Mouse (Mus musculus): ENCODE measurements around the gene Mmgt2. TPM values are rescaled to one million over a fixed set of nuclear protein-coding genes. Genes with fewer than 3 reads are reported as not detected.
"Not testable (repeated sequence)": the region's sequence is repeated elsewhere in the genome, so short reads cannot be mapped to it uniquely, and the experiment has no call there.

Mmgt2 gene
- total RNA-seq, 4 experiments from 2014 or later = 17.4 to 25.5 (median 20.8) TPM

DNA sequence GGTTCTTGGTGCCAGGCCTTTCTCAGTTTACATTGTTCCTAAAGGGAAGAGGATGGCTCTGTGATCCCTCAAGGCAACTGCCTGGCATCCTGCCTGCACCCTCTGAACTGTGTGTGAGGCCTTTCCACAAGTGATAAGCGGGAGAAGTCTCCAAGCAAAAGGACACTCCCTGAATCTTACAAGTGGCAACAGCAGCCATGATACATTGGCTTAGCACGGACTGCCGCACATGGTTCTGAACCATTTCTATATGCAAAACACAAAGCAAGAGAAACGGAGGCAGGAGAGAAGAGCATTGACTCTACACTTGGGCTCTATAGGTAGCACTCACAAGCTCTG, 3.2 kb upstream of the Mmgt2 start:
- DNase-seq (ENCODE audit: low spot score in 2 of 2) = no peak

DNA sequence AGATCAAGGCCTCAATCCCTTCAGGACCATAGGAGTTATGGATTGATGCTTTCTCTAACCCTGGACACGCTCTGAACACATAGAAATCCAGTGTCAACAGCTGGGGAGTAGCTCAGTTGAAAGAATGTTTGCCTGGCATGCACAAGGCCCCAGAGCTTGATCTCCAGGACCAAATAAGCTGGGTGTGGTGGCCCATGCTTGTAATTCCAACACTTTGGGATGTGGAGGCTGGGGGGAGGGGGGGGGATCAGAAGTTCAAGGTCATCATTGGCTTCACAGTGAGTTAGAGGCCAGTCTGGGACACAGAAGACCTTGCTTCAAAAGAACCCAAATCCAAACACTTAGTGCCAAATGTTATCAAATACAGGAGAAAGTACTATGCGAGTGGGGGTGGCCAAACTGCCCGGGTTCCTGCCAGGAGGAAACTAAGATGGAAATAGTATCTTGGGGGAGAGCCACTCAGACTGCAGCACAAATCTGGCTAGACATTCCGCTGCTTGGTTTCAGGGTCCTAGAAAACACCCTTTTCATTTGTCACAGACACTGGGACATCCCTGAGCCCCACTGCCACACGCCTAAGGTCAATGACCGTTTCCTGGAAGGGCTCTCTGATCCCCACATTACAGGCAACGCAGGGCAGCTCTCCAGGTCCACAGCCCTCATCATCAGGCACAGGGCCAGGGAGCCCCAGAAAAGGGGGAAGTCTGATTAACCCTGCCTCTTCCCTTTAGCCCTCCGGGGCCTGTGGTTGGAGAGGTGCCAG, 2.6 kb upstream of the Mmgt2 start:
- peak in 1 of 2 experiments; percentile 21 for DNase-seq (ENCODE audit: low spot score in 2 of 2)

DNA sequence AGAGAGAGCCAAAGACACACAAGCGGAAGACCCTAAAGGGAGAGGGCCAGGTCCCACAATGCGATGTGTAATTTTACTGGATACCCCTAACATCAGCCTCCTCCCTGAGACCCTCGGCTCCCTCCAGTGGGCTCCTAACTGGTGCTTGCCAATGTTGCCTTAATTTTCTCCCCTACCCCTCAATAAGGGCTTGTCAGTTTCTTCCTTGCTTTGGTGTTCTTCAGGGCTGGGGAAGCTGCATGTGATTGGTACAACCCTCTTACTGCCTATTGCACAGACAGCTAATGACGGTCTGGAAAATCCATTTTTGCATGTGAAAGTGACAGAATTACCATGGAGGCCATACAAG, 2.0 kb upstream of the Mmgt2 start:
- no peak for DNase-seq (ENCODE audit: low spot score in 2 of 2)

DNA sequence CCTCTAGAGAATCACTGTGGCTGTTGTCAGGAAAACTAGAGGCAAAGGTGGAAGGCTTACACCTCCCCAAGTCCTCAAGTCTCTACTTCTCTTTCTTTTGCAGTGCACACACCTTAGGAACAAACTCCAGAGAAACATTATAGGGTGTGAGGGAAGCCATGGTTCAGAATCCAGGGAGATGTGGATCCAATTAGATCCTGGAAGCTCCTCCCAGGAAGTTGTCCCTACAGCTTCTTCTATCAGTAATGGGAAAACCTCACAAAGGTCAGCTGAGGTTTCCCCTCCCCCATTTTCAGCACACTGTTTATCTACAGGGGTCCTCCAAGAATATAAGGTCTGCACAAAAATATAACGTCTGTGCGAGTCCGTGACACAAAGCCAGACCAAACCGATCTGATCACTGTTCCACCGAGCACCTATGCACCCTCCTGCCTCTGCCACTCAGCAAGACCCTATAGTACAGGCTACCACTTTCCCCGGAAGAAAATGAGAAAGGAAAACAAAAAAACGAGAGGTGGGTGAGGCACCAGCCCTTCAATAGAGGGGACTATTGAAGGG, 1.4 kb upstream of the Mmgt2 start:
- no peak for DNase-seq (ENCODE audit: low spot score in 2 of 2)

DNA sequence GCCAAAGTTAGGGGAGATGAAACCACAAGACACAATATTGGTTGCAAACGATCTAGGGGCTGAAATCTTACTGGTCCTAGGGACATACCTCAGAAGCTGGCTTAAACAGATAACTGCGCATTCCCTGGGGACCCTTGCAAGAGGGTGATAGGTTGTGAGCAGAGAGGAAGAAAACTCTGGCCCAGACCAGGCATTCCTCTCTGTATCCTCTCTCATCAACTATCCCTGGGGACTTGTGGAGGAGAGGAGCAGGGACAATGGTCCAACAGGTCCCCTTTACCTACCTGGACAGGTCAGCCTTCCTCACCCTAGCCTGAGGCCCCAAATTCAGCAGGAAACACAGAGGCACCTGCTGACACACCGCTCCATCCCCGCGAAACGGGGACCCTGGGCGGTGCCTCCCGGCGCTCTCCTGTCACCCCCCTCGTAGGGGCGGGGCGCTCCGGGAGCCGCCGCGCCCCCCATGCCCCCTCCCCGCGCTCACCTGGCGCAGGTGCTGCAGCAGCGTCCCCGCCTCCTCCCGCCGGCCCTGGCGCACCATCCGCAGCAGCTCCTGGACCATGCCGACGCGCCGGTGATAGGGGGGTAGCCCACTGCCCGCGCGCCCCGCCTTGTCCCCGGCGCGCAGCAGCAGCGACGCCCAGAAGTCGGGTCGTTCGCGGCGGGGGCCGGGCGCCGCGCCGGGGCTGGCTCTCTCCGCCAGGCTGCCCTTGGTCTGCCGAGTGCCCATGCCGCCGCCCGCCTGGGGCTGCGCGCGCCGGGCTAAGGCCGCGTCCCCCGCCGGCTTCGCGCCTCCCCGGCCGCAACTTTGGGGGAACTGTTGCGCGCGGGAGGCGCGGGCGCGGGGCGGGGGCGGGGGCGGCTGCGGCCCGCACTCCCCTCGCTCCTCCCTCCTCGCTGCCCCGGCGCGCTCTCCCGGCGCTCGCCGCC, 538 bp upstream of the Mmgt2 start, which contains the start of gene Lrrc75a:
Lrrc75a (minus strand) TSS at position 863 of the 930 bp plus-strand sequence.
- no peak for DNase-seq (ENCODE audit: low spot score in 2 of 2)

DNA sequence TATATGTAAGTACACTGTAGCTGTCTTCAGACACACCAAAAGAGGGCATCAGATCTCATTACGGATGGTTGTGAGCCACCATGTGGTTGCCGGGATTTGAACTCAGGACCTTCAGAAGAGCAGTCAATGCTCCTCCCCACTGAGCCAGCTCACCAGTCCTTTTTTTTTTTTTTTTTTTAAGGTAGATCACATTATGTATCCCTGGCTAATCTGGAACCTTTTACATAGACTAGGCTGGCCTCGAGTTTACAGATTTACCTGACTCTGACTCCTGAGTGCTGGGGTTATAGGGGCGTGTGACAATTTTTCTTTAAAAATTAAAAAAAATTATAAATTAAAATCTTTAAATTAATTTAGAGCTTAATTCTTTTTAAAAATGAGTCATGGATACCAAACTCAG, 1.3 kb downstream of the Mmgt2 start:
- not testable (repeated sequence) for DNase-seq (ENCODE audit: low spot score in 2 of 2)

DNA sequence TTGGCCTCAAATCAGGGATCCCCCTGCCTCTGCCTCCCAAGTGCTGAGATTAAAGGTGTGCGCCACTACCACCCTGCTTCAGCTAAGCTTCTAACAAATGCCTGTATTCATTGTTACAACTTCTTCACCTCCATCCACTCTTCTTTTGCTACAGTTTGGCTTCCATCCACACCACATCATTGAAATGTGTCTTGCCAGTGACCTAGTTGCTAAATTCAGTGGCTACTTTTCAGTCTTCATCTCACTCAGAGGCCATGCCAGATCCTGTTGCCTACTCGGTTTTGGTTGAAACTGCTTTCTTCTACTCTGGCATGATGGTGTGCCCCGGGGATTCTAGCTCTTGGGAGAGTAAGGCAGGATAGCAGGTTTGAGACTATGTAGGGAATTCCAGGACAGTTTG, 3.1 kb downstream of the Mmgt2 start:
- DNase-seq (ENCODE audit: low spot score in 2 of 2) = no peak

DNA sequence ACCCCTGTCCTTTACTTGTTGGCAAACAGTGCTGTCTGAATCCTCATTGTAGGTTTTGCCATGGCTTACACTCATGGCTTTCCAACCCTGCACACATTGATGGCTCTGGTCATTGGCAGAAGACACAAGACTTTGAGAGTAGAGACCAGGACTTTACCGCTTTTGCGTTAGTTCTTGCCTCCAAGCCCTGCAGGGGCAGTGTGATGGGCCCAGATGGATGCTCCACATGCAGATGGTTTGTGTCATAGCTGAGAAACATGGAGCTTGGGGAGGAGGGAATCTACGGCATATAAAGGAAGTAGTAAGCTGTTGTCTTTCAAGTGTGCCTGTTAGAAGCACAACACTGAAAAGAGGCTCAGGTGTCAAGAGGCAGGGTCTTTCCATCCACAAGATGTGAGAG, 3.6 kb downstream of the Mmgt2 start:
- DNase-seq (ENCODE audit: low spot score in 2 of 2) = no peak

DNA sequence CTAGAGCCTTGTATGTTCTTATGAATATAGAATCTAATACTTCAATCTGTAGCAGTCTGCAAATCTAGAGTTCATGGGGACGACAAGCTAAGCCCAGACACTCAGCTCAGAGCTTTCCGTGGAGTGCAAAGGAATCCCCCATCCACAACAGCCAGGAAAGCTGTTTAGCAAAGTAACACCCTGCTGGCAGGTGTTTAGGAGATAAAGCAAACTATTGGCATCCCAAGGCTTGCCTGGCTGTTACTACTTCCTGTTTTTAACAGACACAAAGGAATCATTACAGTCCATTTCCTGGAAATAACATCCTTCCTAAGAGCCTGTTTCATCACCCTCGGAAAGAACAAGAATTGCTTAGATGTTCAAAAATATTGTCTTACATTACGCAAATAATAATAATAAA, 12.4 kb downstream of the Mmgt2 start:
- DNase-seq (ENCODE audit: low spot score in 2 of 2) = no peak

DNA sequence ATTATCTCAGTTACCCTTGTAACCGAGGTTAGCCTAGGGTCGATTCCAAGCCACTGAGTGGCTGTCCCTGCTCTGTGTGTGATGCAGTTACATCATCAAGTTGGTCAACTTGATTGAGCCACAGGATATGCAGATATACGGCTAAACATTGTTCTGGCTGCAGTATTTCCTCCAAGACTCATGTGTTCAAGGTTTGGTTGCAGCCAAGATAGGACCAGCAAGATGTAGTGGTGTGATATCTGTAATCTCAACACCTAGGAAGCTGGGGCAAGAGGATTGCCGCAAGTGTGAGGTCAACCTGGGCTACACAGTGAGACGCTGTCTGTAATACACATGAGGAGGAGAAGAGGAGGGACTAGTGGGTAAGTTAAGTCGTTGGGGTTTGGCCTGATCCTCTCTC, 15.8 kb downstream of the Mmgt2 start:
- no peak for DNase-seq (ENCODE audit: low spot score in 2 of 2)

DNA sequence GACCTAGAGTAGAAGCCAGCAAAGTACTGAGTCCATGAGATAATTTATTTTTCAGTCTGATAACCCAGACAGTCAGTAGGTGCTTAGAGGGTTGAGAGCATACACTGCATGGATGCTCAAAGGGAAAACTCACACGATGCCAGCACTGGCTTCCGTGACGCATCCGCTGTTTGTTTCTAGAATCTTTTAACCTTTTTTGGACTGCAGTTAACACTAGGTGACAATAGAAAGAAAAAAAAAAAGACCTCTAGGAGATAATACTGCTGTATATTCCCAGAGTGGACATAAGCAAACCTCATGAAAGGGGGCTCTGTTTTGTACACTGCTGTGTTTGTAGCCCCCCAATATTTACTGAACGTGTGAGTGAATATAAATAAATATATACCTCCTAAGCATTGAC, 20.5 kb downstream of the Mmgt2 start:
- DNase-seq (ENCODE audit: low spot score in 2 of 2) = no peak

DNA sequence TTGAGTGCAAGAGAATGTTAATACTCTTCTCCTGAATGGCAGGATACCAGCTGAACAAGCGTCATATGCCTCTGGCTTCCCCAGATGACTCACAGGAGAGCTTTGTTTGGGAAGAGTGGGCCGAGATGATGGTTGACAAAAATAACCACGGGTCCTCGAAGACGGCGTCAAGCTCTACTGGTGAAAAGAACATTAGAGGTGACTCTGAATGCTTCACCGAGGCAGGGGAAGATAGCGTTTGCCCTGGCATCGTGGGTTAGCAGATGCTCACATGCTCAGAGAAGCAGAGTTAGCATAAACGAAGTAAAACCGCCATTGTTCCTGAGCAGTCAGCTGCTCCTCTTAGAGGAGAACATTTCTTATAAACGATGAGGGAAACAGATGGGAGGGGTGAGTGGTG, 21.0 kb downstream of the Mmgt2 start:
- peak; percentile 38 to 54 for DNase-seq (ENCODE audit: low spot score in 2 of 2)

DNA sequence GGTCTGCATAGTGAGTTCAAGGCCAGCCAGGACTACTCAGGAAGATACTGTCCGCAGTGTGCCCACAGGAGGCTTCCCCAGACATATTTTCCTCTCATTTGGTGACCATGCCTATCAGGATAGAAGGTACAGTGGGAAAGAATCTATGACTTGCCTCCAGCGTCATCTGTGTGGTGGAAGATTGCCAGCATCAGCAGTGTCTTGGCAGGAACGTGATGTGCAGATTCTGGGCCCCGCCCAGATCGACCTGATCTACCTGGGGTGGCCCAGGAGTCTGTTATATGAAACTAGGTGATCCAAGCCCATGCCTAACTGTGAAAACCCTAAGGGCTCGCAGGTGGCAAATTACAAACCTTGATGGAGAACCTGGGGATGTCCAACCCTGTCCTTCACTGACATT, 21.5 kb downstream of the Mmgt2 start:
- DNase-seq (ENCODE audit: low spot score in 2 of 2) = no peak

DNA sequence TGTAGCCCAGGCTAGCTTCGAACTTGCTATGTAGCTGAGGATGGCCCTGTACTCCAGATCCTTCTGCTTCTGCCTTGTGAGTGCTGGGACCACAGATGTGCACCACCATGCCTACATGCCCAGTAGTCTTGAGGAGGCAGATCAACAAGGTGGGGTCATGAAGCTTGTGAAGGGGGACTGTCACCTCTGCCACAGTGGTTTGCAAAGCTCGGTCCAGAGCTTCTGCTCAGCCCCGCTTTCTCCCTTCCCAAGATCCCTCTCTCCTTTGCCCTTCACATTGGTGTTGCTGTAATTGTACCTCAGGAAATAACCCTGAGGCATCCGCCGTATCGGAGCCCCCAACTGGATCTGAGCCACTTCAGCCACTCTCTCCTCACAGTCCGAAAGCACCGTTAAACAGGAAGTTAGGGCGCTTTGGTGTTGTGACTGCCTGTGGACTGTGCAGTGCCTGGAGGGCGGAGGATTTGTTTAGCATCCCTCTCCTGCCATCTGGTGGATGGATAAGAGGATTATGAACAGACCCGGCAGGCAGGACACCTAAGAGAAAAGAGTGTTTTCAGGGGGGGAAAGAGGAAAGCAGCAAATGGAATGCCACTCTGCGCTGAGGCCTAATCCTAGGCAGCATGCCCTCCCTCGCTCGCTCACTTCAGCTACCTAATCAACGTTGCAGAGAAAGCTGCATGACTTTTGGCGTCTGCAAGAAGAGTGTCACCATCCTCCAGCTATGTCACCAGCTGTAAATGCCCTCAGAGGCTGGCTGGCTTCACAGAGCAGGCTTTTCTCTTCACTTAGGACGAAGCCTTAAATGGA, 27.2 kb downstream of the Mmgt2 start:
- DNase-seq (ENCODE audit: low spot score in 2 of 2) = peak; percentile 59 to 72

DNA sequence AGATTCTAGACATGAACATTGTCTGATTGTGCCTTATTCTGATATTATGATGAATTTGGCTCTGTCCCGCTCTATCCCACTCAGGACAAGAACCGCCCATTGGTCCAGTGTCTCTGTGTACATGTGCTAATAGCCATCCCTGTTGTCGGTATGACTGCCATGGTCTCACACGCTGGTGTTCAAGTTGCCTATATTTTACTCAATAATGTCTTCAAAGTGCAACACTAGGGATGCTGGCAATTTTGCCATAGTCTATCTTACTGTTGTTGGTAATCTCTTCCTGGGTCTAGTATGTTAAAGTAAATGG, 27.8 kb downstream of the Mmgt2 start:
- DNase-seq (ENCODE audit: low spot score in 2 of 2) = no peak

DNA sequence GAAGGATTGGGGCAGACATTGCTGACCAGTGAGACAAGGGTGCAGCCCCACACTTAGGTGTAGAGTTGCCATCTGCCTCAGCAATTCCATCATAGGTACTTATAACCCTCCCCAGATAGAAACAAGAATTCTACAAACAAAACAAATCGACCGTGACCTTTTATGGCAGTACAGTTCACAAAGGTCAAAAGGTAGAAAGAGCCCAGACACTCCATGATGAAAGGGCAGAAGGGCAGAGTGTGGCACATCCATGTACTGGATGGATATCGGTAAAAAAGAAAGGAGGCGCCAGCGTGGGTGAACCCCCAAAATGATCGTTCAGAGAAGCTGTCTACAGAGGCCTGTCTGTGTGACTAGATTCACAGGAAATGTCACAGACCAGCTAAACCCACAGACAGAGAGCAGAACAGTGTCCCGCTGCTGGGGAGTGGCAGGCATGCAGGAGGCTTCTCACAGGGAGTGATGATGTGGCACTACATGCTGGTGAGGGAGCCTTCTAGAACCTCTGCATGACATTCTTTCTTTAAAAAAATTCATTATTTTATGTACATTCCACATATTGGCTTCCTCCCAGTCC, 30.4 kb downstream of the Mmgt2 start:
- DNase-seq (ENCODE audit: low spot score in 2 of 2) = no peak

DNA sequence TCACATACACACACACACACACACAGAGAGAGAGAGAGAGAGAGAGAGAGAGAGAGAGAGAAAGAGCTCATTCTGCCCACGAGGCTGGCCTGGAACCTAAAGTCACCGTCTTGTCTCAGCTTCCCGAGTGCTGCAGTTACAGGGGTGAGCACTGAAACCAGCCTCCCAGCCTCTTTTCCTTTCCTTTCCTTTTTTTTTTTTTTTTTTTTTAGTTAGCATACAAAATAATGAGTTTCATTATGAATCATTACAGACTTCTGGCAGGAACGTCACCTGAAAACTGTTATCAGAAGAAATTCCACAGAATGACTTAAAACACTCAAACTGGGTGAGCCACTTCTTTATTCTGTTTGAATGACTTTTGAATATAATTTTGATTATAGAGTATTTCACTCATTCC, 31.5 kb downstream of the Mmgt2 start:
- no peak for DNase-seq (ENCODE audit: low spot score in 2 of 2)

DNA sequence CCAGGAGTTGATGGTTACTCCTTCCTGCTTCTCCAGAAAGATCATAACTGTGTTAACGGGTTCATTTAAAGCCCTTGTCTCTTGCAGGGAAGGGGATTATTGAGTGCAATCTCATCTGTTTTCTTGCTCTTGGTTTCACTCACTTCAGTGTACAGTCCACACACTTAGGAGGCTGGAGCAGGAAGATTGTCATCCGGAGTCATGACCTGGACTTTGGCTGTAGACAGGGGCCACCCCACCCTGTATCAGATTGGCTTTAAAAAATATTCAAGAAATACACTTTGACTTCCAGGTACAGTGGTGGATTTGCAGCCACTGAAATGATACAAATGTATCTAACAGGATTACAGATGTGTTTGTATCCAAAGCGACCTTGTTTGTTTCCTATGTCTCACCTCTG, 43.1 kb downstream of the Mmgt2 start:
- no peak for DNase-seq (ENCODE audit: low spot score in 2 of 2)

DNA sequence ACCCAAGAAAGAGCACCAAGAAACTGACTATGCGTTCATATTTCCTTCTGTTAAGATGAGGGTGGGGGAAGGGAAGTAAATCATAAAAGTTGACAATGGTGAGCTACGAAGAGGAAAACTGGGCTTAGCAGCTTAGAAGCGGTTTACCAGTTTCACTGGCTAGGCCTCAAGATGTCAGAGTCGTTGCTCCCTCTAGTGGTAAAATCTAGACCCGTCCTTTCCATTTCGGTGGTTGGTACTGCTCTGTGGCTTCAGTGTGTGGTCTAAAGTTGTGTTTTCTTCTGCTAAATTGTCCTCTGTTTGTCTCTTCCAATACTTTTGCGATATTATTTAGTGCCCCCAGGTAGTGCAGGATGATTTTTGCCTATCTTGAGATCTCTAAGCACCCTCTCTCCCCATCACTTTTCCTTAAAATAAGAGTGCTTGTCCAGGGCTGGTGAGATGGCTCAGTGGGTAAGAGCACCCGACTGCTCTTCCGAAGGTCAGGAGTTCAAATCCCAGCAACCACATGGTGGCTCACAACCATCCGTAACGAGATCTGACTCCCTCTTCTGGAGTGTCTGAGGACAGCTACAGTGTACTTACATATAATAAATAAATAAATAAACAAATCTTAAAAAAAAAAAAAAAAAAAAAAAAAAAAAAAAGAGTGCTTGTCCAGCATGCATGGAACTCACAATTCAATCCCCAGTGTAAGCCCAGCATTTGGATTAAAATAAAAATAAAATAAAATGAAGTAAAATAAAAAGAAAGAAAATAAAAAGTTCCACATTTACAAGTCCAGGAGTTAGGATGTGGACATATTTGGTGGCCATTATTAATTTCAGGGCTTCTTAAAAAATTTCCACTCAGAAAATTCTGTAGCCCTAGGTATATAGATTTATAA, 45.1 kb downstream of the Mmgt2 start:
- DNase-seq (ENCODE audit: low spot score in 2 of 2) = peak in 1 of 2 experiments; percentile 15

DNA sequence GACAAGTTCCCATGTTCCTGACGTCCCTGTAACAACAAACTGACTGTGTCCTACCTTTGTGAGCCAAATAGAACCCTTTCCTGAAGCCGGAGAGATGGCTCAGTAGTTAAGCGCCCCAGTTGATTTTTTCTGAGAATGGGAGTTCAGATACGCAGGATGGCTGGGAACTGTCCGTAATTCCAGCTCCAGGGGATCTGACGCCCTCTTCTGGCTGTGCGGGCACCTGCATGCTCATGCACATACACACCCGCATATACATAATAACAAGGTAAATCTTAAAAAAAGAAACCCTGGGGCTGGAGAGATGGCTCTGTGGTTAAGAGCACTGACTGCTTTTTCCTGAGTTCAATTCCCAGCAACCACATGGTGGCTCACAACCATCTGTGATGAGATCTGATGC, 46.7 kb downstream of the Mmgt2 start:
- DNase-seq (ENCODE audit: low spot score in 2 of 2) = no peak
